Mouse (Mus musculus) liver, embryonic 14.5 days (tissue): ENCODE results near the gene Slc26a1.

Experiments used
- CTCF ChIP-seq: IDR thresholded peaks from 2 replicates; pipeline ENCODE4 v1.5.1; 2016; ENCODE audit warnings: antibody characterized with exemption, low read depth, control low read depth
- EP300 ChIP-seq: IDR thresholded peaks from 2 replicates; pipeline ENCODE4 v1.6.1; 2016; ENCODE audit warnings: antibody characterized with exemption, low read depth

GRCm38 (mm10) chr5:108689091-108689490, 13.7 kb upstream of the Slc26a1 start:
- TF ChIP-seq CTCF (no peak), EP300 (no peak)
